Mouse (Mus musculus) frontal cortex, adult 2 months (tissue): ENCODE results near the gene Prkce. TPM values are rescaled to one million over a fixed set of nuclear protein-coding genes. Genes with fewer than 3 reads are reported as not detected.

Source experiments
- DNase-seq, 2 experiments: peaks; one replicate each; pipeline ENCODE4 v3.0.0; 2022; ENCODE audit warnings: low spot score in 1 of 2; ENCODE audit errors: extremely low spot score in 1 of 2
- polyA plus RNA-seq: library from polyadenylated mRNA; depleted of rRNA; stranded (reverse); fragments of >200 nt; gene quantifications from 2 replicates; pipeline ENCODE4 v1.2.3, GENCODE M21; 2012; rRNA removed

The Prkce gene
- 83.3 and 96.6 TPM in 2 replicates for polyA plus RNA-seq

DNA sequence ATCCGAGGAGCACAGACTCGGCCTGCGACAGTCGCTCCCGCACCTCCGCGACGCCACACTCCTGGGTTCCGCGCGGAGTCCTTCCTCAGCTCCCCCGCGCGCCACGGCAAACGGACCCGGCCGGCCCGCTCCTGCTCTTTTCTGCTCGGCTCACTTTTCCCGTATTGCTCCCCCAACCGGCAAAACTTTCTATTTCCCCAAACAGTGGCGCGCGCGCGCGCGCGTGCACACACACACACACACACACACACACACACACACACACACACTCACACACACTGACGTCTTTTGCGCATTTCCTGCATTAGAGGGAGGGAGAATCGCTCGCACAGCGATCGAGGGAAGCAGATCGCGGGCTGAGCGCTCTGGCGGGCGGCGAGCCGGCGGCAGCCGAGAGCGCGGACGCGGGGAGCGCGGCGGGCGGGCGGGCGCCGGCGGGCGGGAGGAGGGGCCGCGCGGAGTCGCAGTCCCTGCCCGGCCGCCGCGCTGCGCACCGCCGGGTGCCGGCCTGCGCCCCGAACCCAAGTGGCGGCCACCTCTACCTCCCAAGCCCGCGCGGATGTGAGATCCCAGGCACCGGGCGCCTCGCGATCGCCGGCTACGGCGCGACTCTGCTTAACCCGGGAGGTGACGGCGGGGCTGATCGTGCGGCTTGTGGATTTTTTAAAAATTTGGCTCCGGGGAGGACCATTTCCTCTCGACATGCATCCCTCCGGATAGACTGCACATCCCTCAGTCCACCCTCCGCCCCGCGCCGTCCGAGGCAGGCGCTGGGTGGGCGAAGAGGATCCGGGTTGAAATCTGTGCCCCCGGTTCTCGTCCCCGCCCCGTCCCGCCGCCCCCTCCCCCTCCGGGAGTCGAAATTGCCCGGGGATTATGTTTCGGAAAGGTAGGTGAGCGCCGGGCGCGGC is at the start of gene Prkce:
Prkce (plus strand) TSS at position 466 of the 911 bp plus-strand sequence.
- DNase-seq, result peak; percentile 53 to 80

DNA sequence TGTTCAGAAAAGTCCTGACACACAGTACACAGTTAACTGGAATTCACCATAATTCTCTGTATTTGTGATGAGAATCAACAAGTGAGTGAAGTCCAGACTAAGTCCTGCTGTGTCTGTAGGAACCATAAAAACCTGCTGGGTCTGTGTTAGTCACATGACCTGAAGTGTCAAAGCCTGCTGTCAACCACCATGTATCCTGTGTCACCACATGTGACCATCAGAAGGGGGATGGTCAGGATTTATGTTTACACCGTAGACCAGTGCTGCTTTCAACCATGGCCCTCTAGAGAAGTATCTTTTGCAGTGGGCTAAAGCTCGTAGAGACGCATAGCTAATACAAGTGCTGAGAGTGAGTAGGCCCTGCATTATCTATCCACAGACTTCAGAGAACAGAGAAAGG is 44.4 kb upstream of the Prkce start:
- DNase-seq, result no peak

DNA sequence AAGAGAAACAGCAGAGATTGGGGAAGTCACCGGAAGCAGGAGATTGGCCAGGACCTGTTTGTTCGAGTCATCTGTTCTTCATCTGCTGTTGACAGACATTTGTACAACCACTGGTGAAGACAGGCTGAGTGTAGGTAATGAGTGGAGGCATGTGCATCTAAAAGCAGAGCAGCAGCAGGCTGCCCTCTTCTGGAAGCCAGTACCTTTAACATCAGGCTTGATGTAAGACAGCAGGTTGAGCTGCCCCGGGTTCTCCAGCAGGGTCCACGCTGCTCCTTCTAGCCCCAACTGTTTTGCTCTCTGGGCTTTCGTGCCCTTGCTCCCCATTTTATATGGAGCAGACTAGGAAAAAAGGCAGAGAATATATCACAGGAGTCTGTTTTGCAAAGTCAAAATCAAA is 41.7 kb upstream of the Prkce start:
- DNase-seq, result peak in 1 of 2 experiments; percentile 40

DNA sequence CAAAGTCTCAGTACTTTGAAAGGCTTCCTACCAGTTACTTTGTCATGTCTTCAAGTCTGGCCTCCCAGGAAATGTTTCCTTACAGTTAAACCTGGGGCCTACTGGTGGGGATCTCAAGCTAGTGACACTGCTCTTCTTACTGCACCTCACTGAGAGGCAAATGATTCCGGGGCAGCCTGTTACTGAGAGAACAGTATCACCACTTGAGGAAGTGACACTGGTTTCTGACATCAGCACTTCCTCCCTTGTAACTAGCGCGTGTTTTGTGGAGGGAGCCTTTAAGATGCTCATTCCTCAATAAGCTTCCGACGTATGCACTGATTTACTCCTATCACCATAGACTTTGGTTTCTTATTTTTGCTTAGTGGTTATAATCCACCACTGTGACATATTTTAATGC is 39.4 kb upstream of the Prkce start:
- no peak for DNase-seq

DNA sequence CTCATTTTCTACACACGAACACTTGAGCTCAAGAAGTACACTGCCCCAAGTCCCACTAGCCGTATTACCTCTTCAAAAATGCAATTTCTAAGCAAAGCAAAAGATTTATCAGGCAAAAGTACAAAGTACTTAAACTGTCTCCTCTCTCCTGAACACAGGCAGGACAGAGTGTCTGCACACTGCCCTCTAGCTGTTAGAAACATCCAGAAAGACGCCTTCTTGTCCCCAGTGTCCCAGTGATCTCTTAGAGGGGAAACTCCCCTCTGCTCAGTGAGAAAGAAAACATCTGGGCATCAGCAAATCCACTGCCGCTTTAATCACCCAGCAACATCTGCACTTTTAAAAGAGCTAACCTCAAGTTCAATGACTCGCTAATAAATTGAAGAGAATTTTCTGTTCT is 35.1 kb upstream of the Prkce start:
- no peak for DNase-seq

DNA sequence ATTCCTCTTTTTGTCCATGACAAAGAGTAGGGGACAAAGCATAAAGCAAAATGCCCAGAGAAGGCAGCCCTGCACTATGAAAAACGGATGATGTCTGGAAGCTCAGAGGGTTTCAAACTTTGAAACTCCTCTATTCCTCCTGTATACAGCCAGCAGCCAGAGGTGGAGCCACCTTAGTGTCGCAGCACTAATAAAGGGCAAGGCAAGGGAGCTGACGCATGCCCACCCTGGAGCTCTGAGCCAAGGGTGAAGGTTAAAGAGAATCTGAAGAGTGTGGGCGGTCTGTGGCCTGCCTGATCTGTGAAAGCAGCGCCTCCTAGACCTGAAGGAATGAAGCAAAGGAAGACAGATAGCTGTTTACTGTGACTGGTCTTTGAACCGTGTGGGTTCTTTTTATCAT is 33.1 kb upstream of the Prkce start:
- no peak for DNase-seq

DNA sequence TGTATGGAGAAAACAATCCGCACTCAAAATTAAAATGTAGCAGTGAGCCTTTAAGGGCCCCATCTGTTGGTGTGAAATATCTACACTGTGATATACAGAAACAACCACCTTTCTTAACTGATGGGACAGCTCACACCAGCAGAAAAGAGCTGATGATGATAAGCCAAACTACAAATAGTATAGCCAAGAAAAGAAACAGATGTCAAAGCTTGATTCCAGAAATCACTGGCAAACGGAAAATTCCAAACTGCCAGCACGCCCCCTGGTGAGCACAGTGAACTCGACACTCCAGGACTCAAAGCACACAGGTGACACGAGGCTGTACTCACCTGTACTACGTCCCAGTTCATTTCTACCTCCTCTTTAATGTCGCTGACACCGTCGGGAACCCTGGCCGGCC is 31.8 kb upstream of the Prkce start:
- peak in 1 of 2 experiments; percentile 42 for DNase-seq

DNA sequence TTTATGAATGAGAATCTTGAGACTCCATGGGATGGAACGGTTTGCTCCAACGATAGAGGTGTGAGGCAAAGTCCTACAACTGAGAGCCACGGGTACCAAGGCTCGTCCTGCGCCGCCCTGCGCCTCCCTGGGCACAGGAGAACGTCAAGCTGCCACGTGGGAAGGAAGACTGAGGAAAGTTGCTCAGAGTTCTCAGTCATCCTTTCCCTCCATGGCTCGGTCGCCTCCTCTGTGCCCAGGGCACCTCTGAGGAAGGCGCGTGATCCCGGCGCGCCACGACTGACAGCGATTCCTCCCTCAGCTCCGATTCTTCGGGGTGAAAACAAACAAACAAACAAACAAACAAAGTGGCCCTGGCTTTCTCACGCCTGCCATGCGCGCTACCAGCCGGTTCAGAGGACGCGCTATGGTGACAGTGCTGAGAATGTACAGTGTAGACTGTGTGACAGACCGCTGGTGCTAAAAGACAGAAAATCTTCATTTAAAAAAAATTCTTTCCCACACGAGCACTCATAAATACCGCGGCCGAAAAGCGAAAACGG is 23.0 kb upstream of the Prkce start:
- DNase-seq, result peak in 1 of 2 experiments; percentile 24

DNA sequence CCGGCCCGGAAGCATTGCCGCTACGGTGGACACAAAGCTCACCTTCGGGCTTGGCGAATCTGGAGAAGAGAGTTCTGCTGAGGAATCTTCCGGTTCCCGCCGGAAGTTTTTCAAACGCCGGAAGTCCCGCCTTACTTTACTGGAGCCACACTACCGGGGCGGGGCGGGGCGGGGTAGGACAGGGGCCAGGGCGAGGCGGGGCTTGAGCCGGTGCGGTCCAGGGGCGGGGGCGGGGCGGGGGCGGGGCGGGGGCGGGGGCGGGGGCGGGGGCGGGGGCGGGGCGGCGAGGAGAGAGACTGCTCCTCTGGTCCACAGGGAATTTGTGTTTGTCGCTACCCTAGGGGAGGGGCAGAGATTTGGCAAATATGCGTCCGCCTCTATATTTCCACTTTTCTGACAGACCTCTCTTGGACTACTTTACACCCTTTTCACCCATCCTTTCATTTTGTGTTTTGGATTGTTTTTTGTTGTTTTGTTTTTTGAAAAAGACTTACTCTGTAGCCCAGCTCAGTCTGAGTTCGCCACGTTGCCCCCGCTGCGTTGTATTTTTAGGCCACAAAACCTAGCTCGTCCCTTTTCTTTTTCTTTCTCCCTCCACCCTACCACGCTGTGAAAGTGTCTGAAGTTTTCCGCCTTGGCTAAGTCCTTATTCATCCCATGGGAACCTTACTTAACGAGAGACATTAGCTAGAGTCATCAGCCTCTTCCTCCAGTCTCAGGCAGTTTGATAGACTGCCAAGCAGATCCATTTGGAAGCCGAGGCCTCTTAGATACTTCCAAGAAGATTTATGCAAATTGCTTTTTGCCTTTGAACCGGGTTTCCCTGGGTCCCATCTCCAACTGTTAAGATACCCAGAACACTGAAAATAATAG is 22.3 kb upstream of the Prkce start, which contains the start of gene Srbd1:
Srbd1 (minus strand) TSS at position 97 of the 873 bp plus-strand sequence.
- peak; percentile 69 to 95 for DNase-seq

DNA sequence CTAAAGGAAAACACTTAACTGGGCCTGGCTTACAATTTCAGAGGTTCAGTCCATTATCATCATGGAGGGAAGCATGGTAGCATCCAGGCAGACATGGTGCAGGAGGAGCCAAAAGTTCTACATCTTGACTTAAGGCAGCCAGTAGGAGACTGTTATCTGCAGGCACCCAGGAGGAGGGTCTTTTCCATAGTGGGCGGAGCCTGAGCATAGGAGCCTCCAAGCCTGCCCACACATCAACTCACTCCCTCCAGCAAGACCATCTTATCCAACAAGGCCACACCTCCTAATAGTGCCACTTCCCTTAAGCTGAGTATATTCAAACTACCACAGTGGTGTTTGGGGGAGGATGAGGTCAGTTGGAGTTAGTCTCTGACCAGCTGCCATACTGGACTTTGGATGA is 17.9 kb upstream of the Prkce start:
- DNase-seq, result no peak

DNA sequence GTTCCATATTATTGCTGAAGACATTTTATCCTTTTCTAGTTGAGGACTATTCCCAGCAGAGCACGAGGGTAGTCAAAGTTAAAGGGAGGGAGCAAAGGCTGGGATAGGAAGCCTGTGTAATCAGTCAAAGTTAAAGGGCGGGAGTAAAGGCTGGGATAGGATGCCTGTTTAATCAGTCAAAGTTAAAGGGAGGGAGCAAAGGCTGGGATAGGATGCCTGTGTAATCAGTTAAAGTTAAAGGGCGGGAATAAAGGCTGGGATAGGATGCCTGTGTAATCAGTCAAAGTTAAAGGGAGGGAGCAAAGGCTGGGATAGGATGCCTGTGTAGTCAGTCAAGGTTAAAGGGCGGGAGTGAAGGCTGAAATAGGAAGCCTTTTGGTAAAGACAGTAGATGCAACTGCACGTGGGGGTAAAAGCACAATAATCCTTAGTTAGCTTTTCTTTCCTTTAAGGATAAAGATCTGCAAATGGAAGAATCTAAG is 16.7 kb upstream of the Prkce start:
- peak; percentile 76 to 82 for DNase-seq

DNA sequence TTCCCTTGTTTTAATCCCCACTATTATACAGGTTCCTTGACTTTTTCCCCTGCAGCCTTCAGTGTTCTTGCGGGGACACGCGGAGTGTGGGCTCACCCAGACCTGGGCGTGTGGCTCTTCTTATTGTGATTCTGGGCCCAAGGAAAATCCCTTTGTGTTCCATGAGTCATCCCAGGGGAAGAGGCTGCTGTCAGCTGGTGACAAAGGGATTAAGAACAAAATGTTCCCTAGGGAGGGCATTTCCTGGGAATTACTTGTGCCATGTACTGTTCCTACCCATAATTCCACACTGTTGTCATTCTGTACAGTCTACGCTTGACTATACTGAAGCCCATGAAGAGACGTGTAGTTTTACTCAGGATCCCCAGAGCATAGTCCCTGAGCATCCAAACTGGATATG is 10.6 kb upstream of the Prkce start:
- no peak for DNase-seq

DNA sequence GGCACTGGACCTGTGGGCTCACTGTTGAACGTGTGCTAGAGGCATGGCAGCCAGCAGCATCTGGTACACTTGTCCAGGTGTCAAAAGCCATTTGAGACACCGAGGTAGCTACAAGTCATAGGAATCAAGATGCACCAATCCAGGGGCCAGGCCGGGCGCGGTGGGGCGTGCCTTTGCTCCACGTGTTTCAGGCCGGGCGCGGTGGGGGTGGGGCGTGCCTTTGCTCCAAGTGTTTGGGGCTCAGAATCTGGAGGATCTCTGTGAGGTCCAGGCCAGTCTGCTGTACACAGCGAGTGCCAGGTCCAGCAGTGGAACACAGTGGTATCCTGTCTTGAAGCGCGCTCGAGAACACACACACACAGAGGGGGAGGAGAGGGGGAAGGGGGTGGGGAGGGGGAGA is 4.9 kb upstream of the Prkce start:
- DNase-seq, result no peak

DNA sequence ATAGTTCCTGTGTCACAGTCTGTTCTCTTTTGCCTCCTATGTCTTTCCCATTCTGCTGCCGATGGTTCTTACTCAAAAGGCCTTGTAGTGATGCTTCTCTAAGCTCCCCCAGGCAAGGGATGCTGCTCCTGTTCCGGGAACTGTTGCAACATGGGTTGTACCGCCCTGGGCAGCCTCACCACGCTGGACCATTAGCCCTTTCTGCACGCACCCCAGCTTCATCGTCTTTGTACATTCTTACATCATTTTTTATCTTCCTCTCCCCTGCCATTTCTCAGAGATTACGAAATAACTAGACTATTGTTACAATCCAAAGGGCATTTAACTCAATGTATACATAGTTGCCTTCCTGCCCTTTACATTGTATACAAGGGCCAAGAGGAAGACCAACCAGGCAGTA is 3.2 kb upstream of the Prkce start:
- DNase-seq, result no peak

DNA sequence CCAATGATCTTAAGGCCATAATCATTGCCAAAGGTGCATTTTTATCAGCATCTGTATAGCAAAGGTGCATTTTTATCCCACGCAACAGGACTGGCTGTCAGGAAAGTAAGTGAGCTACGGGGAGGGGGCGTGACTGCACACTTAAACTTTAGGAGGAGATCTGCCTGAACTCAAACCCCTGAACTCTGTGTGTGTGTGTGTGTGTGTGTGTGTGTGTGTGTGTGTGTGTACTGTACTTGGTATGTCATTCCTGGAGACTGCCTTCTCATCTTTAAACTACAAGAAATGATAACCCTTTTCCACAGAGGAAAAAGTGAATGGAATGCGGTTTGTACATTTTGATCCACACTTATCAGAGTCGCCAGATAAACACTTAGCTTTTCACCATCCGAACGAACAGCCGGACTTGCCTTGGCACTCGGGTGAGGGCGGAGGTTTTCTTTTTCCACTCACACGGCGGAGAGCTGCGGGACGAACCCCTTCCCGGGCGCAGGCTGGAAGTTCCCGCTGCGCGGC is 1.5 kb upstream of the Prkce start:
- DNase-seq, result no peak

DNA sequence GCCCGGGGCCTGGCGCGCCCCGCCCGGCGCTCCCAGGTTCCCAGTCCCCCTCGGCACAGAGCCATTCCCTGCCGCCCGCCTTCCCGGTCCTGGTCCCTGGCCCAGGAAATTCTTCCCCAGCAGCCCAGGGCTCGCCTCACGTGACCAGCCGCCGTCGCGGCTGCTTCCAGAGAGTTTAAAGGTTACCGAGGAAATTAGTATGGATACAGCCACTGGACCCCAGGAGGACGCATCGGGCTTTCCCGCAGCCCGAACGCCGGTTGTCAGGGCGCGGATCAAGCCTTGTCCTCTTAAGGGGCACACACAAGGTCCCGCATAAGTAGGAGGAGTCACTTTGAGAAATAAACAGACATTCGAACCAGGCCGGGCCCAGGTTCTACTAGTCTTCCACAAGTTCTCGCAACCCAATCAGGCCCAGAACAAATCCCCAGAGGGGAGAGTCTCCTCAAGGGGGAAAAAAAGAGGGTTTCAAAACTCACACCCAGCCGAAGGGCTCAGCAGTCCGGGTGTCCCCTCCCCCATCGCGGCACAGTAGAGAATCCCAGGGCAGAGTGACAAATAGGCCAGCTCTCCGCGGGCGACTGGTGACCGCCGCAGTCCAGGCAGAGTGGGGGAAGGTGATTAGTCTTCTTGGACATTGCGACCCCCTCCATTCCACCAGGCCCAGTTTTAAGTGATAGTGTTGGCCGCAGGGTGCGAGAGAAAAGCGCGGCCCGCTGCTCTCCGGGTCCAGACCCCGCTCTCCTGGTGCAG is 842 bp upstream of the Prkce start:
- DNase-seq, result peak in 1 of 2 experiments; percentile 71

DNA sequence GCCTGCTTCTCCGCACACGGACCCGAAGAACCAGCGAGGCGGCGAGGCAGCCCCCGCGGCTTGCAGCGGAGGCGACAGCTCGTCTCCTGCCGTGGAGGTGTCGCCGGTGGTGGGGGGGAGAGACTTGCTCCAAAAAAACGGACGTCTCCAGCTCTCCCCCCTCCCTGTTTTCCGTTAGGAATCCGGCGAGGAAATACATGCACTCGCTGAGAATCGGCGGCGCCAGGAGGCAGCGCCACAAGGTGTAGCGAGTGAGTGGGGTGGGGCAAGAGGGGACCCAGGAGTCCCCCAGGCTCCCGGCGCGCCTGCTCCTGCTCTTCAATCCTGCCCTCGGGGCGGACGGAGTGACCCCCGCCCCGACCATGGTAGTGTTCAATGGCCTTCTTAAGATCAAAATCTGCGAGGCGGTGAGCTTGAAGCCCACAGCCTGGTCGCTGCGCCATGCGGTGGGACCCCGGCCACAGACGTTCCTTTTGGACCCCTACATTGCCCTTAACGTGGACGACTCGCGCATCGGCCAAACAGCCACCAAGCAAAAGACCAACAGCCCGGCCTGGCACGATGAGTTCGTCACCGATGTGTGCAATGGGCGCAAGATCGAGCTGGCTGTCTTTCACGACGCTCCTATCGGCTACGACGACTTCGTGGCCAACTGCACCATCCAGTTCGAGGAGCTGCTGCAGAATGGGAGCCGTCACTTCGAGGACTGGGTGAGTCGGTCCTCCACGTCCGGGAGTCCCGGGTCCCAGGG is 821 bp downstream of the Prkce start:
- peak in 1 of 2 experiments; percentile 50 for DNase-seq

DNA sequence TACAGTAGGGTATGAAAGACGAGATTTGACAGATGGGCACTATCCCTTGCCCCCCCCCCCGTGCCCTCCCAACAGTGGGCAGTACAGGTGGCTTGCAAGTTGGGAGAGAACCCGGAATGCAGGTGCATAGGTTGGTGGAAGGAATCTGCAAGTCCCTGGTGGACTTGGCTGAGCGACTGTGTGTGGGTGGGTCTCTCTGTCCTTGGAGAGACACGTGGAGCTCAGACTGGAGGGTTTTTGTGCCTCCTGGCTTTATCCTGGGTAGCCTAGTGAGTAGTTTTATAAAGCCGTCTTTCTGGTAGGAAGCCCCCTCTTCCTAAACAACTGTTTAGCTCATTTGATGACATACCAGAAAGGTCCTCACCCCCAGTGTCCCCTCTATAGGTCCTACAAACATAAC is 1.5 kb downstream of the Prkce start:
- peak in 1 of 2 experiments; percentile 49 for DNase-seq
